Mouse (Mus musculus): Measurements from ENCODE around the gene Kdsr. TPM values are rescaled to one million over a fixed set of nuclear protein-coding genes. Genes with fewer than 3 reads are reported as not detected.

The Kdsr gene
- total RNA-seq, 2 experiments from 2014 or later: 4.5 to 5.9 TPM

Other genes with a start within 250 kb of the Kdsr start
- 1 to 10 TPM; 3.4 to 3.6 TPM for gene Bcl2, start 45.5 kb downstream of the Kdsr start, total RNA-seq (2021)
- 10 to 100 TPM; 21.7 to 24.0 TPM for gene Vps4b, start 37.0 kb upstream of the Kdsr start, total RNA-seq (2021)
- not detected for gene Serpinb5, start 101.4 kb upstream of the Kdsr start, total RNA-seq (2021)
- gene Serpinb12, start 174.7 kb upstream of the Kdsr start, total RNA-seq (2021): under 1 TPM in 1 of 2 experiments, not detected in 1; 0.35 TPM
- not detected for gene Serpinb13, start 221.3 kb upstream of the Kdsr start, total RNA-seq (2021)